Mouse (Mus musculus) lung, embryonic 14.5 days (tissue): ENCODE measurements around the gene Spats2l. TPM values are rescaled to one million over a fixed set of nuclear protein-coding genes. Genes with fewer than 3 reads are reported as not detected.

Experiments used
- ATAC-seq: fragments of 200-750 bp; cut with Nextera tagmentation; 2 replicates; pipeline ENCODE4 v1.8.0; 2017; ENCODE audit warnings: mild to moderate bottlenecking, moderate TSS enrichment, moderate library complexity; ENCODE audit not compliant: insufficient read depth
- DNase-seq: peaks from one replicate; pipeline ENCODE4 v3.0.0-alpha.2; 2015
- H3K27ac ChIP-seq: fragments of 300-500 bp; sonication (generic); 2 replicates; pipeline ENCODE4 v1.5.1; 2014; ENCODE audit warnings: low read depth, mild to moderate bottlenecking, moderate library complexity
- H3K27me3 ChIP-seq: fragments of 300-500 bp; sonication (generic); 2 replicates; pipeline ENCODE4 v1.6.1; 2014; ENCODE audit warnings: low read length, control low read depth; ENCODE audit not compliant: insufficient read depth
- H3K36me3 ChIP-seq: fragments of 300-500 bp; sonication (generic); 2 replicates; pipeline ENCODE4 v1.6.1; 2014; ENCODE audit warnings: control low read depth; ENCODE audit not compliant: insufficient read depth
- H3K4me1 ChIP-seq: fragments of 300-500 bp; sonication (generic); 2 replicates; pipeline ENCODE4 v1.6.1; 2014; ENCODE audit warnings: antibody characterized with exemption, control low read depth; ENCODE audit not compliant: insufficient read depth
- H3K4me2 ChIP-seq: fragments of 300-500 bp; sonication (generic); 2 replicates; pipeline ENCODE4 v1.6.1; 2014; ENCODE audit warnings: mild to moderate bottlenecking
- H3K4me3 ChIP-seq: fragments of 300-500 bp; sonication (generic); 2 replicates; pipeline ENCODE4 v1.5.1; 2014; ENCODE audit warnings: low read depth, low read length
- H3K9ac ChIP-seq: fragments of 300-500 bp; sonication (generic); 2 replicates; pipeline ENCODE4 v1.6.1; 2014
- H3K9me3 ChIP-seq: fragments of 300-500 bp; sonication (generic); 2 replicates; pipeline ENCODE4 v1.6.1; 2016; ENCODE audit warnings: low read depth, low read length, control low read depth
- CTCF ChIP-seq: IDR thresholded peaks from 2 replicates; pipeline ENCODE4 v1.5.1; 2016; ENCODE audit warnings: antibody characterized with exemption, low read depth
- WGBS: fragments of 180-500 bp; shearing (Covaris S2); extraction: QIAGEN DNeasy Blood & Tissue Kit; methylation state at CpG from one replicate; pipeline ENCODE4 v1.1.7; 2014; 5-methylcytosine and 5-hydroxymethylcytosine counted together
- polyA plus RNA-seq: library from polyadenylated mRNA; unstranded; fragments of >200 nt; fragmentation: Nextera tagmentation; extraction: Ambion mirVana; gene quantifications from 2 replicates; pipeline ENCODE4 v1.2.1, GENCODE M21; 2014

Gene Spats2l
- polyA plus RNA-seq, 1 experiment from 2014 or later: 81.2 TPM

DNA sequence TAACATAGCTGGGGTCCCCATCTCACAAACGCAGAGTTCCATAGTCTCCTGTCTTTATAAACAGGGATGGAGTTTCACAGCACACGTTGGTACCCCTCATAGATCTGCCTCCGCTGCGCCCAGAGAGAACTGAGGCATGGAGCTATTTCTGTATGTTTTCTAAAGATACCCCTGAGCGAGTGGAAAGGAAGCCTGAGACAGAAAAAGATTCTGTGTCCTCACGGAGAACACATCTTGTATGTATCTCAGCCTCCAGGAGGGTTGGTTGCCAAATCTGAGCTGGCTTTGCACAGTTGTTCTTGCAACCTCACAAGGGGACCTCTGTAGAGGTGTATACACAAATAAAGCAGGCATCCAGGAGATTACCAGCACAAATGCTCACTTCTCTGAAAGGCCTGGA, 105.0 kb downstream of the Spats2l start:
- DNase-seq (no peak), ATAC-seq (no peak)
- Histone ChIP-seq H3K36me3 (peaks cover 10% of the 10 kb centered on the region; the same call in 1 of the 2 replicates), H3K27ac (no peak overlapping the region), H3K4me2 (no peak overlapping the region), H3K9ac (no peak overlapping the region), H3K4me3 (no peak overlapping the region), H3K4me1 (no peaks in the 10 kb centered on the region), H3K27me3 (no peaks in the 10 kb centered on the region), H3K9me3 (no peaks in the 10 kb centered on the region)
- WGBS: 91% methylated on average over 6 of the region's 6 CpGs
- no peak for TF ChIP-seq CTCF

GRCm38 (mm10) chr1:57884867-57885266, 110.9 kb downstream of the Spats2l start:
- no peak for TF ChIP-seq CTCF
- peak; percentile 83; the same call in 1 of the 2 replicates for ATAC-seq
- H3K9ac ChIP-seq: no peak overlapping the region
- no peaks in the 10 kb centered on the region for H3K9me3 ChIP-seq
- H3K4me1 ChIP-seq: no peaks in the 10 kb centered on the region
- H3K27me3 ChIP-seq: no peaks in the 10 kb centered on the region
- 36% methylated on average over 2 of the region's 2 CpGs for WGBS
- H3K27ac ChIP-seq: no peak overlapping the region; the same call in 1 of the 2 replicates
- no peak overlapping the region for H3K4me3 ChIP-seq
- H3K4me2 ChIP-seq: no peak overlapping the region
- H3K36me3 ChIP-seq: peaks cover 34% of the 10 kb centered on the region
- peak; percentile 61 for DNase-seq

DNA sequence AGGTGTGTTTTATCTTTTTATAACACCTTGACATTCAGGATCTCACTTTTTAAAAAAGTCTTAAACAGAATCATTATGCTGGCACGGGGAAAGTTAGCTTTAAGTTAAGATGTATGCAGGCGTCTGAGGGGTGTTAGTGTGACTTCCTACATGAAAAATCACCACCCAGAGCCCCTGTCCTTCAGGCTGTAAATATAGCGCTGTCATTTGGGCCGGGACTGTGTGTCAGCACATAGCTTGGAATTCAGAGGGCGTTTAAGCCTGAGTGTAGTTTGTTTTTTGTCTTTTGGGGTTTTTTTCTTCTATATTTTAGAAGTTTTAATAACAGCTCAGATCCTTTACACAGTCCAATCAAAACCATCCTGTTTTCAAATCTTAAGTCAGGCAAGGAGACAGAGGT, 115.8 kb downstream of the Spats2l start:
- DNase-seq (peak; percentile 37), ATAC-seq (peak; percentile 54; the same call in 1 of the 2 replicates)
- TF ChIP-seq CTCF: no peak
- Histone ChIP-seq H3K4me1 (peaks cover 10% of the 10 kb centered on the region; the same call in 1 of the 2 replicates), H3K4me3 (no peak overlapping the region), H3K27ac (peak overlapping the region; percentile 90), H3K4me2 (peak overlapping the region; percentile 14; the same call in 1 of the 2 replicates), H3K9ac (no peak overlapping the region), H3K9me3 (no peaks in the 10 kb centered on the region), H3K27me3 (no peaks in the 10 kb centered on the region), H3K36me3 (peaks cover 24% of the 10 kb centered on the region; the same call in 1 of the 2 replicates)
- 19% methylated on average over 5 of the region's 5 CpGs for WGBS

DNA sequence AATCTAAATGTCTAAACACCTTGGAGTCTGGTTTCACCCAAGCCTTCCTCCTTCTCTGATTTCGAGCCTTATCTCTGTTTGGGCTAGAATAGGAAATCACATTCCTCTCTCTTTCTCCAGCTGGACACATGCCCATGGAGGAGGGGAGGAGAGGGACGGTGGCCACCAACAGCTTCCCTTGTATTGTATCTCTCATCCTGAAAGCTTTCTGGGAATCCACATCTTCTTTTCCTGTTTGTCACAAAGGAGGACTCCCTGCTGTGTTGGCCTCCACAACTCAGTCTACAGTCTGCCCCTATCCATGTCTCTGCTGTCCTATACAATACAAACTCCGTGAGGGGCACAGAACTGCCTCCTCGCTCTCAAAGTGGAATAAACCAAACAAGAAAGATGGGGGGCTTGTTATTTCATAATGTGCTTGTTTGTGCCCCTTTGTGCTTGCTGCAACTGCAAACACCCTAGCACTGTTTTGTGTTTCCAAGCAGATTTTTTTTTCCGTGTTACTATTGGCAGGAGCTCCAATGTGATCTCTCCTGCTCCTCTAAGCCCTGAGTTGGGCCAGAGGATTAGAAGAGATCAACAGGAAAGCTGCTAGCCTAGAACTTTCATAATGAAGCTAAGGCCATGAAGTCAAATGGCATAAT, 116.4 kb downstream of the Spats2l start:
- no peaks in the 10 kb centered on the region for H3K27me3 ChIP-seq
- peaks cover 24% of the 10 kb centered on the region; the same call in 1 of the 2 replicates for H3K36me3 ChIP-seq
- DNase-seq (peak; percentile 83), ATAC-seq (peak; percentile 79)
- no peak for TF ChIP-seq CTCF
- H3K9ac ChIP-seq: no peak overlapping the region
- H3K4me1 ChIP-seq: peaks cover 10% of the 10 kb centered on the region; the same call in 1 of the 2 replicates
- H3K9me3 ChIP-seq: no peaks in the 10 kb centered on the region
- WGBS: 17% methylated on average over 5 of the region's 5 CpGs
- H3K27ac ChIP-seq: peak overlapping the region; percentile 90
- no peak overlapping the region for H3K4me3 ChIP-seq
- H3K4me2 ChIP-seq: peak overlapping the region; percentile 14; the same call in 1 of the 2 replicates

DNA sequence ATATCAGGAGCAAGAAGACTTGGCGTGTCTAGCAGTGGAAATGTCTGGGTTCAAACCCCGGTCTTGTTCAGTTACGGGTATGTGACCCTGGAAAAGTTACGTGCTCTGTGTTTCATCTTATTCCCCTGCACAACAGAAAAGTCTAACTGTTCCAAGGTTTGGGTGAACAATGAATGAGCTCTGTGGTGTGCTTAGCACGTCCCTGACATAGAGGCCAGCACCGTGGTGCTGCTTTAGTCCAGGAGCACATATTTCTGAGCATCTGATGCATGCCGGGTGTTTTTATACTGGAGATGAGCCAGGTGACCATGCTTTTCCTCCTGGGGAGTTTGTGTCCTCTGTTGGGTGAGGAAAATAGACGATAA, 116.9 kb downstream of the Spats2l start:
- Histone ChIP-seq H3K9ac (no peak overlapping the region), H3K9me3 (no peaks in the 10 kb centered on the region), H3K4me3 (no peak overlapping the region), H3K36me3 (peaks cover 21% of the 10 kb centered on the region; the same call in 1 of the 2 replicates), H3K27me3 (no peaks in the 10 kb centered on the region), H3K27ac (peak overlapping the region; percentile 90), H3K4me1 (peaks cover 10% of the 10 kb centered on the region; the same call in 1 of the 2 replicates), H3K4me2 (no peak overlapping the region)
- WGBS: 66% methylated on average over 8 of the region's 8 CpGs
- no peak for DNase-seq
- TF ChIP-seq CTCF: no peak
- ATAC-seq: no peak

DNA sequence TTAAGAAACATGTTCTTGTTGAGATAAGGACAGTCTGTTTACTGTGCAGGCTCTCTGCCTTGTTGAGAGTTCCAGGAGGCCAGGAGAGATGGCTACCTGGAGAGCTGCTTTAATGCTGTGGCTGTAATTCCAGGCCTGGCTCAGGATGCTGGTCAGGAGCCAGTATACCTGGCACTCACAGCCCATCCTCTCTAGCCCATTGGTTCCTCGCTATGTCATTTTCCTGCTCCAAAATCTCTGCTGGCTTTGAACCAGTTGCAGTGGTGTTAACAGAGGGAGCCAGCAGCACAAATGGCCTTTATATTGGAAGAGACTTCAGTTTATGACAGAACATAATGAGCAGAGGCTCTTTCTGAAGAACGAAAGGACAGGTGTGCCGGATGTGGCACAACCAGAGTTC, 127.5 kb downstream of the Spats2l start:
- H3K27ac ChIP-seq: no peak overlapping the region
- WGBS: 85% methylated on average over 3 of the region's 3 CpGs
- no peak overlapping the region for H3K9ac ChIP-seq
- no peaks in the 10 kb centered on the region for H3K4me1 ChIP-seq
- DNase-seq (no peak), ATAC-seq (no peak)
- no peak overlapping the region for H3K4me3 ChIP-seq
- TF ChIP-seq CTCF: no peak
- H3K4me2 ChIP-seq: no peak overlapping the region
- no peaks in the 10 kb centered on the region for H3K9me3 ChIP-seq
- no peaks in the 10 kb centered on the region for H3K27me3 ChIP-seq
- H3K36me3 ChIP-seq: peaks cover 33% of the 10 kb centered on the region

DNA sequence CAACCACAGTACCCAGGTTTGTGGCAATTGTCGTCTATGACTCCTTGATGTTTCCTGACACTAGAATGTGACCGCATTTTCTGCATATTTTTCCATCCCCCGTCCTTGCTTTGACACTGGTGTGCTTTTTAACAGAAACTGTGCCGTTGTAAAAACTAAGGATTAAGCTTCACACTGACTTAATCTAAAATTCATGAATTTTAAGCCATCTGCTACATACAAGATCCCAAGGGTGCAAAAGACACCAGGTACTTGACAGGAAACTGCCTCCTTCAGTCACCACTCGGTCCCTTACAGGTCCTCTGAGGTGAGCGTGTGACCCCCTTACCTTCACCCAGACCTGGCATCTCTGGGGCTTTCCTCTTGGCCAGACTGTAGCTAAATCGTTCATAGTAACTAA, 129.8 kb downstream of the Spats2l start:
- Histone ChIP-seq H3K9me3 (no peaks in the 10 kb centered on the region), H3K4me2 (no peak overlapping the region), H3K4me3 (no peak overlapping the region), H3K36me3 (peaks cover 35% of the 10 kb centered on the region), H3K4me1 (no peaks in the 10 kb centered on the region), H3K27ac (no peak overlapping the region), H3K27me3 (no peaks in the 10 kb centered on the region), H3K9ac (no peak overlapping the region)
- ATAC-seq: no peak
- no peak for DNase-seq
- no peak for TF ChIP-seq CTCF
- WGBS: 80% methylated on average over 7 of the region's 7 CpGs
